Mouse (Mus musculus): Measurements from ENCODE around the gene Zfp967. TPM values are rescaled to one million over a fixed set of nuclear protein-coding genes. Genes with fewer than 3 reads are reported as not detected.
"Not testable (repeated sequence)": the region's sequence is repeated elsewhere in the genome, so short reads cannot be mapped to it uniquely, and the experiment has no call there.

Gene Zfp967
- polyA plus RNA-seq (2015; fragmentation: Nextera tagmentation; extraction: Ambion mirVana) = not detected in 2 replicates

GRCm38 (mm10) chr2:176520756-176521155 is at the start of gene Zfp967:
Gene Zfp967 (plus strand): TSS chr2:176521056.
- not testable (repeated sequence) for H3K9me3 ChIP-seq (replicated peaks); H3K9ac ChIP-seq; H3K27me3 ChIP-seq; H3K36me3 ChIP-seq; H3K27ac ChIP-seq; H3K4me3 ChIP-seq (replicated peaks); H3K4me2 ChIP-seq; H3K4me1 ChIP-seq; ATAC-seq (replicated peaks; ENCODE audit: low FRiP score)
- WGBS = no CpG with 5 or more reads among the region's 9 CpGs

GRCm38 (mm10) chr2:176486683-176487082 is 34.2 kb upstream of the Zfp967 start, which contains the start of gene Gm14434:
Gene Gm14434 (minus strand): TSS chr2:176486783.
- not testable (repeated sequence) for ATAC-seq (replicated peaks; ENCODE audit: low FRiP score); H3K9me3 ChIP-seq (replicated peaks); H3K4me1 ChIP-seq; H3K27ac ChIP-seq; H3K9ac ChIP-seq; H3K36me3 ChIP-seq; H3K4me3 ChIP-seq (replicated peaks); H3K4me2 ChIP-seq; H3K27me3 ChIP-seq
- WGBS = no CpG with 5 or more reads among the region's 4 CpGs

Other genes starting within 250 kb of the Zfp967 start
- gene Gm11009, start 201.6 kb upstream of the Zfp967 start, polyA plus RNA-seq (2015; fragmentation: Nextera tagmentation; extraction: Ambion mirVana) = not detected in 2 replicates
- 13.8 and 14.1 TPM in 2 replicates for gene Gm14435, start 97.5 kb upstream of the Zfp967 start, polyA plus RNA-seq (2015; fragmentation: Nextera tagmentation; extraction: Ambion mirVana)
- 0.94 and 3.9 TPM in 2 replicates for gene Gm14434, start 34.3 kb upstream of the Zfp967 start, polyA plus RNA-seq (2015; fragmentation: Nextera tagmentation; extraction: Ambion mirVana)
- 21.4 and 24.9 TPM in 2 replicates for gene Gm14308, start 115.3 kb downstream of the Zfp967 start, polyA plus RNA-seq (2015; fragmentation: Nextera tagmentation; extraction: Ambion mirVana)
- 7.7 and 9.4 TPM in 2 replicates for gene Zfp973, start 149.5 kb downstream of the Zfp967 start, polyA plus RNA-seq (2015; fragmentation: Nextera tagmentation; extraction: Ambion mirVana)
- gene Gm14305, start 187.3 kb downstream of the Zfp967 start, polyA plus RNA-seq (2015; fragmentation: Nextera tagmentation; extraction: Ambion mirVana) = 23.1 and 25.7 TPM in 2 replicates